Mouse (Mus musculus): ENCODE data around the gene Atg9b. TPM values are rescaled to one million over a fixed set of nuclear protein-coding genes. Genes with fewer than 3 reads are reported as not detected.
A peak's percentile ranks its signal among the peaks of the same experiment; 100 is the strongest.

The Atg9b gene
- polyA plus RNA-seq, 1 experiment from 2014 or later = 0.48 TPM

DNA sequence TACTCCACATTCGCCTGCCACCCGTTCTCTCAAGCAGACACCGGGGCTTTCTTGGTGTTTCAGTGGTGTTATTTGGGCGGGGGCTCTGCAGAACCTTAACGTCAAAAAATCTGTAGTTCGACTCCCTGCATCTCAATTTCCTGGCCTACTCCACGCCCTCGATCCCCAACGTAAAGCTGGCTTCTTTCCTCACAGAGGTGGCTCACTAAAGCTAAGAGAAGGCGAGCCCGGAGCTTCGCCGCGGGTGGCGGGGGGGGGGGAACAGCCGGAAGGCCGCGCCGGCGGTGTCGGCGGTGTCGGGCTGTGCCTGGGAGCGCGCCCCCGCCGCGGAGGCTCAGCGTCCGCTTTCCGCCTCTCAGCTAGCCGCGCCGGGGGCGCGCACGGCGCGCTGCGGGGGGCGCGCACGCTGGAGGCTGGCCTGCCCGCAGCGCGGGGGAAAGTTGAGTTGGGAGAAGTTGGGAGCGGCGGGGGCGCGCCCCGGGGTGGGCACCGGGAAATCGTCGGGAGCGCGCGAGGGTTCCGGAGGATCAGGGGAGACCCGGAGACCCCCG, 33.0 kb upstream of the Atg9b start:
- Histone ChIP-seq H3K36me3 (ENCODE audit: control insufficient read depth, insufficient read depth, low read length) (peaks cover 11% of the 10 kb centered on the region), H3K4me2 (ENCODE audit: low read length) (peak overlapping the region; percentile 69), H3K9ac (ENCODE audit: low read length) (peak overlapping the region; percentile 68), H3K4me1 (ENCODE audit: control insufficient read depth, insufficient read depth, low read length) (peaks cover 40% of the 10 kb centered on the region), H3K27ac (ENCODE audit: low read depth, low read length) (peak overlapping the region; percentile 74), H3K4me3 (ENCODE audit: low read depth, low read length) (peak overlapping the region; percentile 63), H3K9me3 (replicated peaks; ENCODE audit: control insufficient read depth, low read length) (no peaks in the 10 kb centered on the region), H3K27me3 (replicated peaks; ENCODE audit: control insufficient read depth, insufficient read depth, low read length) (peaks cover 3% of the 10 kb centered on the region; the same call in 1 of the 2 replicates)
- under 1% methylated on average over 52 of the region's 60 CpGs for WGBS
- ATAC-seq = peak; percentile 24; the same call in 1 of the 2 replicates
- peak; percentile 89 for DNase-seq (ENCODE audit: low spot score)

DNA sequence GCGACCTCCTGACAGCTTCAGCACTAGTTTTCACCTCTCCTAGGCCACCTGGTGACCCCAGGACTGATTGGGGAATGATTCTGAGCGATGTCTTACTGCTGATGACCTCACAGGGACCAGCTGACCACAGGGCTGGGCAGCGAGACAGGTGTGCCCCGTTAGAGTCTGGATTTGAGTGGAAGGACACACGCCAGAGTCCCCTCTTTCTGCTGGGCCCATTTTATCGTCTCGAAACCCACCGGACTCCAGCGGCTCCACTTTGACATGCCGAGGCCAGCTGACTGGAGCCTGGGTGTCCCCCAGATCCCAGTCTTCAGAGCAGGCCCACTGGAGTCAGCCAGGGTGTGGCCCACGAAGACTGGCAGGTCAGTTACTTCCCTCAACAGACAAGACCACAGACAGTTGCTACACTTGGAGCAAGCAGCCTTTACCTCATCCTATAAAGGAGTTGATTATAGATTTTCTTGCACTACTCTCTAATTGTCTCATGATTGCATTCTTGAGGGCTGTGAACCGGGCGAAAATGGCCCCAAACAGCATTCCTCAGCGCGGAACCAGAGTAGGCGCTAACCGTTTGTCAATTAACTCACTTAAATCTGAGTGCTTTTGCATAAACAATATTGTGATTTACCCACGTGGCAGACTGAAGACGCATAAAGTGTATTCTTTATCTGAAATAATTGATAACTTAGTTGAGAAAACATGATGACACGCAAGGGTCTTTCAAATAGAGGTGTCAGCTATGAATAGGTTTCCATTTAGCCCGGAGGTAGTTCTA, 32.2 kb upstream of the Atg9b start:
- peak overlapping the region; percentile 90 for H3K27ac ChIP-seq (ENCODE audit: low read depth, low read length)
- peak overlapping the region; percentile 69 for H3K4me2 ChIP-seq (ENCODE audit: low read length)
- 9% methylated on average over 21 of the region's 21 CpGs for WGBS
- H3K27me3 ChIP-seq (replicated peaks; ENCODE audit: control insufficient read depth, insufficient read depth, low read length) = peaks cover 3% of the 10 kb centered on the region; the same call in 1 of the 2 replicates
- peaks cover 17% of the 10 kb centered on the region for H3K36me3 ChIP-seq (ENCODE audit: control insufficient read depth, insufficient read depth, low read length)
- peak overlapping the region; percentile 68 for H3K9ac ChIP-seq (ENCODE audit: low read length)
- H3K4me3 ChIP-seq (ENCODE audit: low read depth, low read length) = peak overlapping the region; percentile 63
- peaks cover 40% of the 10 kb centered on the region for H3K4me1 ChIP-seq (ENCODE audit: control insufficient read depth, insufficient read depth, low read length)
- no peaks in the 10 kb centered on the region for H3K9me3 ChIP-seq (replicated peaks; ENCODE audit: control insufficient read depth, low read length)
- ATAC-seq (no peak; the same call in 1 of the 2 replicates), DNase-seq (ENCODE audit: low spot score) (no peak)

GRCm38 (mm10) chr5:24423129-24424003, 31.4 kb upstream of the Atg9b start, which contains the start of the genes Cdk5 and Slc4a2:
Gene Cdk5, minus strand, starts transcription at chr5:24423530.
Gene Slc4a2, plus strand, starts transcription at chr5:24423837.
- under 1% methylated on average over 46 of the region's 46 CpGs for WGBS
- Histone ChIP-seq H3K4me1 (ENCODE audit: control insufficient read depth, insufficient read depth, low read length) (peaks cover 40% of the 10 kb centered on the region), H3K27ac (ENCODE audit: low read depth, low read length) (peak within 1 kb of the TSS; percentile 90), H3K4me3 (ENCODE audit: low read depth, low read length) (peak within 1 kb of the TSS; percentile 63), H3K9me3 (replicated peaks; ENCODE audit: control insufficient read depth, low read length) (no peaks in the 10 kb centered on the region), H3K9ac (ENCODE audit: low read length) (peak within 1 kb of the TSS; percentile 84), H3K4me2 (ENCODE audit: low read length) (peak within 1 kb of the TSS; percentile 69), H3K27me3 (replicated peaks; ENCODE audit: control insufficient read depth, insufficient read depth, low read length) (peaks cover 3% of the 10 kb centered on the region; the same call in 1 of the 2 replicates), H3K36me3 (ENCODE audit: control insufficient read depth, insufficient read depth, low read length) (peaks cover 25% of the 10 kb centered on the region)
- ATAC-seq = peak; percentile 95
- DNase-seq (ENCODE audit: low spot score) = peak; percentile 100

- Histone ChIP-seq H3K4me3 (ENCODE audit: low read depth, low read length) (no peak overlapping the region), H3K27me3 (replicated peaks; ENCODE audit: control insufficient read depth, insufficient read depth, low read length) (no peaks in the 10 kb centered on the region), H3K4me2 (ENCODE audit: low read length) (no peak overlapping the region), H3K36me3 (ENCODE audit: control insufficient read depth, insufficient read depth, low read length) (peaks cover 30% of the 10 kb centered on the region), H3K9me3 (replicated peaks; ENCODE audit: control insufficient read depth, low read length) (no peaks in the 10 kb centered on the region), H3K9ac (ENCODE audit: low read length) (no peak overlapping the region), H3K4me1 (ENCODE audit: control insufficient read depth, insufficient read depth, low read length) (peaks cover 17% of the 10 kb centered on the region), H3K27ac (ENCODE audit: low read depth, low read length) (no peak overlapping the region)
- WGBS = 85% methylated on average over 9 of the region's 9 CpGs
- DNase-seq (ENCODE audit: low spot score) (no peak), ATAC-seq (no peak)
Measured at GRCm38 (mm10) chr5:24420381-24420780, 28.4 kb upstream of the Atg9b start.

- peaks cover 5% of the 10 kb centered on the region for H3K4me1 ChIP-seq (ENCODE audit: control insufficient read depth, insufficient read depth, low read length)
- H3K4me2 ChIP-seq (ENCODE audit: low read length) = no peak overlapping the region
- no peaks in the 10 kb centered on the region for H3K9me3 ChIP-seq (replicated peaks; ENCODE audit: control insufficient read depth, low read length)
- 90% methylated on average over 10 of the region's 10 CpGs for WGBS
- H3K36me3 ChIP-seq (ENCODE audit: control insufficient read depth, insufficient read depth, low read length) = peaks cover 30% of the 10 kb centered on the region
- DNase-seq (ENCODE audit: low spot score) (no peak), ATAC-seq (no peak)
- no peak overlapping the region for H3K9ac ChIP-seq (ENCODE audit: low read length)
- H3K27me3 ChIP-seq (replicated peaks; ENCODE audit: control insufficient read depth, insufficient read depth, low read length) = no peaks in the 10 kb centered on the region
- no peak overlapping the region for H3K4me3 ChIP-seq (ENCODE audit: low read depth, low read length)
- H3K27ac ChIP-seq (ENCODE audit: low read depth, low read length) = no peak overlapping the region
Measured at GRCm38 (mm10) chr5:24417587-24417986, 25.6 kb upstream of the Atg9b start.

- 3% methylated on average over 21 of the region's 21 CpGs for WGBS
- Histone ChIP-seq H3K27ac (ENCODE audit: low read depth, low read length) (no peak overlapping the region), H3K4me1 (ENCODE audit: control insufficient read depth, insufficient read depth, low read length) (0 out of 2 replicates have a peak, but pooled peaks cover 2% of the 10 kb centered on the region), H3K27me3 (replicated peaks; ENCODE audit: control insufficient read depth, insufficient read depth, low read length) (no peaks in the 10 kb centered on the region), H3K9ac (ENCODE audit: low read length) (peak overlapping the region; percentile 14; the same call in 1 of the 2 replicates), H3K36me3 (ENCODE audit: control insufficient read depth, insufficient read depth, low read length) (peaks cover 30% of the 10 kb centered on the region), H3K9me3 (replicated peaks; ENCODE audit: control insufficient read depth, low read length) (no peaks in the 10 kb centered on the region), H3K4me3 (ENCODE audit: low read depth, low read length) (no peak overlapping the region), H3K4me2 (ENCODE audit: low read length) (0 out of 2 replicates have a peak overlapping the region, but pooled peaks have one; percentile 12)
- DNase-seq (ENCODE audit: low spot score) (peak; percentile 81), ATAC-seq (peak; percentile 82)
Measured at GRCm38 (mm10) chr5:24416222-24416736, 24.3 kb upstream of the Atg9b start.

- no peak overlapping the region for H3K27ac ChIP-seq (ENCODE audit: low read depth, low read length)
- no peak for ATAC-seq
- H3K9ac ChIP-seq (ENCODE audit: low read length) = no peak overlapping the region
- 0 out of 2 replicates have a peak, but pooled peaks cover 2% of the 10 kb centered on the region for H3K4me1 ChIP-seq (ENCODE audit: control insufficient read depth, insufficient read depth, low read length)
- no peaks in the 10 kb centered on the region for H3K27me3 ChIP-seq (replicated peaks; ENCODE audit: control insufficient read depth, insufficient read depth, low read length)
- no peak for DNase-seq (ENCODE audit: low spot score)
- H3K36me3 ChIP-seq (ENCODE audit: control insufficient read depth, insufficient read depth, low read length) = peaks cover 11% of the 10 kb centered on the region; the same call in 1 of the 2 replicates
- no peak overlapping the region for H3K4me3 ChIP-seq (ENCODE audit: low read depth, low read length)
- no peak overlapping the region for H3K4me2 ChIP-seq (ENCODE audit: low read length)
- 86% methylated on average over 13 of the region's 13 CpGs for WGBS
- no peaks in the 10 kb centered on the region for H3K9me3 ChIP-seq (replicated peaks; ENCODE audit: control insufficient read depth, low read length)
Measured at GRCm38 (mm10) chr5:24413938-24414337, 22.0 kb upstream of the Atg9b start.

GRCm38 (mm10) chr5:24413042-24413693, 21.2 kb upstream of the Atg9b start, which contains the start of gene Asic3:
Gene Asic3, plus strand, starts transcription at chr5:24413392.
- Histone ChIP-seq H3K9ac (ENCODE audit: low read length) (no peak within 1 kb of the TSS), H3K4me2 (ENCODE audit: low read length) (no peak within 1 kb of the TSS), H3K27ac (ENCODE audit: low read depth, low read length) (no peak within 1 kb of the TSS), H3K4me1 (ENCODE audit: control insufficient read depth, insufficient read depth, low read length) (0 out of 2 replicates have a peak, but pooled peaks cover 2% of the 10 kb centered on the region), H3K9me3 (replicated peaks; ENCODE audit: control insufficient read depth, low read length) (no peaks in the 10 kb centered on the region), H3K4me3 (ENCODE audit: low read depth, low read length) (no peak within 1 kb of the TSS), H3K36me3 (ENCODE audit: control insufficient read depth, insufficient read depth, low read length) (0 out of 2 replicates have a peak, but pooled peaks cover 3% of the 10 kb centered on the region), H3K27me3 (replicated peaks; ENCODE audit: control insufficient read depth, insufficient read depth, low read length) (no peaks in the 10 kb centered on the region)
- ATAC-seq = no peak
- DNase-seq (ENCODE audit: low spot score) = no peak
- WGBS = 50% methylated on average over 11 of the region's 11 CpGs
